Mouse (Mus musculus): ENCODE results near the gene Bbs9.
A peak's percentile ranks its signal among the peaks of the same experiment; 100 is the strongest.

Gene Bbs9

DNA sequence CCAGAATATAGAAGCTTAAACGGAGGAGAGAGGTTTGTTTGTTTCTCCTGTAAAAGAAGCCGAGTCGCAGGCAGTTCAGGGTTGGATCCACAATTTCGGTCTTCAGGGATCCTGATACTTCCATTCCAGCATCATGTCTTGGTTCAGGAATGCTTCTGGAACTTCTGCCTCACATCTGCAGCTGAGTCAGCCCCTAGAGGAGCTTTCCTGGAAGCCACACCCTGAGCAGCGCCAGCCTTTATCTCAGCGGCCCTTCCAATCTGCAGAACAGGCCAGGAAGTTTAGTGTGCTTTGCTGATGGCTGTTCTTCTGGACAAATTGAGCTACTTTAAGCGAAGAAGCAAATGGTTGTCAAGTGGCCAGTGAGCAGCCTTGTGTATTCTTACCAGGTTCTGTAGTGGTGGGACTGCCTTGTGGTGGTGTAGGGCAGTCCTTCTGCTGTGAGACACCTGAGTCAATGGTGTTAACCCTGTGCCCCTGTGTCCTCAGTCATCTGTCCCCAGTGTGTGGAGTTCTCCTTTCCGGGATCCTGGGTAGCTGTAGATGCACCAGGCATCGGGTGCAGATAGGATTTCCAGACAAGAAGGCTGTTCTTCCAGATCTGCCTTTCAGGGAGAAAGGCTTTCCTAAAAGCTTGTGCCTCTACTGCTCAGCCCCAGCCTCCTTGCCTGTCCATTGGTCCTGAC lies 157.4 kb downstream of the Bbs9 start:
- no peak for DNase-seq (ENCODE audit: low spot score in 2 of 2)

- DNase-seq (ENCODE audit: low spot score in 2 of 2): no peak
Observed at GRCm38 (mm10) chr9:22638502-22638901, 163.0 kb downstream of the Bbs9 start.

DNA sequence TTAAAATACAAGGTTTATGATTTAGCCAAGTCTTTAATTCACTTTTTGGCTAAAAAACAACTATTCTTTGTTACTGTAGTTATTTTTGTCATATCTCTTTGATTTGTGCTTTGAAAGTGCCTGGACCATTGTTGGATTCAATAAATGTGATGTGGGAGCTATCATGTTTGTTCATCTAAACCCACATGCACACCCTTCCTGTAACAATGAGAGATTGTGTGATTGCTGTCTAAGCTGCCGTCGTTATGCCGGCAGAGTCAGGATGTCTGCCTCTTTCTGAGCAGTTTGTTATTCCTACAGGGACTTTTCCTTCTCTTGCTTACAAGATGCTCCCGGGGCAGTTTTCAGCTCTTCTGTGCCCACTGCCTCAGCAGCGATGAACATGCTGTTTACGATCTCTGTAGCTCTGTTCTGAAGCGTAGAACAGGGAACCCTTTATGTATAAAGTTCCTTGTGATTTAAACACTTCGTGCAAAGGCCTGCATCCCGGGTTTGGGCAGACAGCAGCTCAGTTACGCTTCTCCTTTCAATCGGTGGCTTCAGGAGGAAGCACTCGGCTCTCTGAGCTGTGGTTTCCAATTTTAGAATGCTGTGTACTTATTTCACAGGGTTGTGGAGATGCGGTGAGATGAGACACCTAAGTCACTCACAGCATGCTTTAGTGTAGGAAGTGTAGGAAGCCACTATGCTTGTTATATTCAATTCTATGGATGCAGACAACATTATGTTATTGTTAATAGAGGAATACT lies 165.3 kb downstream of the Bbs9 start:
- no peak for DNase-seq (ENCODE audit: low spot score in 2 of 2)

DNA sequence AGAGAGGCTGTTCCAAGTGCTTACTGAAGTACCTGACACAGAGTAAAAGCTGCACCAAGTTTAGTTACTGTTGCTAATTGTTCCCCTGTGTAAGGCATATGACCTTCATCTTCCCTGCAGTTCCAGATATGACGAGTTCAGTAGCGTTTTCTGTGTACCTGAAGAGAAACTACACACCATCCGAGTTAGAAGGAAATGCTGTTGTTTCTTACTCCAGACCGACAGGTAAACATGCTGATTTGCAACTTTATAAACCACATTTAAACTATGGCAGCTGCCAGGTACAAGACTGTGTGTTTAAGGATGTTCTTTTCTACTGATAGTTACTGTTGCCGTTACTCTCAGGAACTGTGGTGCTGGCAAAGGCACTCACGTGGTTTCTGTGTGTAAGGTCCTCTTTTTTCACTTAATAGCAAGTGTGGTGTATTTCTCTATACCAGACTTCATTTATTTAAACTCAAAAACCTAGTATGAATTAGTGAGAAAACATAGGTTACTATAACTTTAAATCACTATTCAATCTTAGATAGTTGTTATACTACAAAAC lies 170.4 kb downstream of the Bbs9 start:
- no peak for DNase-seq (ENCODE audit: low spot score in 2 of 2)

DNA sequence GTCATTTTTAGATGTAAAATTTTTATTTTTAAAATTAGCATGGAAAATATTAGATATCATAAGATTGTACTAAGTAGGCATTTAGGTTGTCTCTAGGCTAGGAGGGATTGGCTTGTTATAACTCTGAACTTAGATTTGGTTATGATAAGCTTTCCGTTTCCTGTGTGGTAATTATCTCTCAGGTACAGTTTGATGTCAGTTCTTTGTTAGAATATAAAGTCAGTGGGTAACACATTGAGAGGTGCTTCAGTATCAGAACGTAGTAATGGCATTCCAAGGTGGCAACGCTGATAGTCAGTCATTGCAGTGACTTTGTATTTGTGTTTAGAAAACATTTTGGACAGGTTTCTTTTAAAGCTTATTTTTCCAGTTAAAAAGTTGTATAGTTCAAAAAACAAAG lies 170.9 kb downstream of the Bbs9 start:
- no peak for DNase-seq (ENCODE audit: low spot score in 2 of 2)

GRCm38 (mm10) chr9:22648163-22648562 lies 172.6 kb downstream of the Bbs9 start:
- no peak for DNase-seq (ENCODE audit: low spot score in 2 of 2)

DNA sequence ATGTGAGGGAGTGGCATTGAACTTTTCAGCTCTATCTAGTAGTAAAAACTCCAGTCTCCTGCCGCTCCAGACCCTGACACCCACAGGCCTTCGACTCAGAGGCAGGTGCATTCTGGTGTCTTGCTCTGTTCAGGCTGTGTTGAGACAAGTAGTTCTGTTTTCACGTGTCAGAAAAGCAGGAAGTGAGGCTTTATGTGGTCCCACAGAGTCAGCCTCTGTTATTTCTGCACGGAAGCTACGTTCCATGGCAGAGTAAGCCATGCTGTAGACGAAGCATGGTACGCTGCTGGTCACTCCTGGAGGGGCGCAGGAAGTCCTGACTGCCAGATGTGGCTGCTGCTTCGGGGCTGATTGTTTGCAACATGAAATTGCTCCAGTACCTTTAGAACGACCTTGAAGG lies 174.1 kb downstream of the Bbs9 start:
- peak in 1 of 2 experiments; percentile 26 for DNase-seq (ENCODE audit: low spot score in 2 of 2)

GRCm38 (mm10) chr9:22650781-22651180 lies 175.3 kb downstream of the Bbs9 start:
- DNase-seq (ENCODE audit: low spot score in 2 of 2): no peak

- DNase-seq (ENCODE audit: low spot score in 2 of 2): no peak
Observed at GRCm38 (mm10) chr9:22651619-22652018, 176.1 kb downstream of the Bbs9 start.

- DNase-seq (ENCODE audit: low spot score in 2 of 2): no peak
Observed at GRCm38 (mm10) chr9:22654726-22655393, 179.3 kb downstream of the Bbs9 start.

GRCm38 (mm10) chr9:22657216-22657615 lies 181.7 kb downstream of the Bbs9 start:
- DNase-seq (ENCODE audit: low spot score in 2 of 2): no peak

DNA sequence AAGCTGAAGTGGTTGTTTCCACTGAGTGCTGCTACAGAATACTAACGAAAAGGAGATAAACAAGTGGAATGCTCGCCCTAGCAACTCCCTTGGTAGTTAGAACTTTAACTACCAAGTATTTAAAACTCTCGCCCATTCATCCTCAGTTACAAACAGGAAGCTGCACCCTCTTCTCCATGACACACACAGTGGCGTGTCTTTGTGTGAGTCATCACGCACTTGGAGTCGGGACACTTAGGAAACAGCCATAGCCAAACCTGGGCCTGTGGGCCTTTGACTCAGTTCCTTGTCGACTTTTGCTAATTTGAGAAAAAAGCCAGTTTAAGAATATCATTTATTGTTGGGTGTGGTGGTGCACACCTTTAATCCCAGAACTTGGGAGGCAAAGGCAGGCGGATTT lies 189.6 kb downstream of the Bbs9 start:
- DNase-seq (ENCODE audit: low spot score in 2 of 2): no peak

DNA sequence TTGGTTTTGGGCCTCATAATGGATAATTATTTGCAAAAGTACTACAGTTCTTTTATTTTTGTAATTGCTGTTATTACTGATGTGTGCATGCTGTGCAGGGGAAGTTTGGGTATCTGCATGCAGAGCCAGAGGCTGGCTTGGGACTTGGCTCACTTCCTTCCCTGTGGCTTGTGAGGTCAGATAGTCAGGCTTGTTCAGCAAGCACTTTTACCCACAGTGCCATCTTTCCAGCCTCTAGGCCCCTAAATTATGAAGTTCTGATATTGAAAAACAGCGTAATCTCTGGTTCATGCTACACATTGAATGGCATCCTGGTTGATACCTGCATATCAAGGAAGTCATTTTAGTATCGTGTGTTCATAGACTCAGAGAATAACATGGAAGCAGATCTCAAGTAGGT lies 197.4 kb downstream of the Bbs9 start:
- DNase-seq (ENCODE audit: low spot score in 2 of 2): no peak

- DNase-seq (ENCODE audit: low spot score in 2 of 2): no peak
Observed at GRCm38 (mm10) chr9:22677132-22677829, 201.8 kb downstream of the Bbs9 start.

GRCm38 (mm10) chr9:22677997-22678396 lies 202.5 kb downstream of the Bbs9 start:
- DNase-seq (ENCODE audit: low spot score in 2 of 2): no peak

DNA sequence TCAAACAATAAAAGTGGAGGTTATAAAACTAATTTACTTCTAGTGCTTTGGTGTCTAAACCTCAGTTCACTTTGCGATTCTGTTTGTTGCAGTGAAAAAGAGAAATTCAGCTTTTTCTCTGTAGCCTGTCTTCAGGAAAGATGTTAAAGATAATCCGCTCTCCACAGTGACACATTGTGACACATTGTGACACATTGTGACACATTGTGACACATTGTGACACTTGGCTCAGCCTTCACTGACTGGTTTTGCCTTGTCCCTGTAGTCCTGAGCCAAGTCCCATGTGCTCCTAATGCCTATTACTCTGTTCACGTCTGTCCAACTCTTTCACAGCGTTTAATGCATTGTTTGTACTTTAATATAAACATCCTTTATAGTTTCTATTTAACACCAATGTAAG lies 203.0 kb downstream of the Bbs9 start:
- no peak for DNase-seq (ENCODE audit: low spot score in 2 of 2)

DNA sequence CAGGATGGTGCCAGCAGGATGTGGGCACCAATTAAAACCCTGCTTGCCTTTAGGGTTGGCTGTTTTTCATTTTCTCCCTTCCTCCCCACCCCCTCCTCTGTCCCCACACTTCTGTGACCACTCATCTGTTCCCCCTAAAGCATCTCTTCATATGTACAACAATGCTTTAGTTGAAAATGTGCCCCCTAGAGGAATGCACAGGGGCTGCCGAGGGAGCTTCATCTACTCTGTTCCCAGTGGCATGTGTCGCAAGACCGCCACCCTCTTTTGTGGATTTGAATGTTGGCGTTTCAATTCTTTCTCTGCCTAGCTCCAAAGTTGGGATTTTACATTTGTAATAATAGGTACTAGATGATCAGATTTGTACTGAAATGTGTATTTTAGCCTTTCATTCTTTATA lies 204.0 kb downstream of the Bbs9 start:
- no peak for DNase-seq (ENCODE audit: low spot score in 2 of 2)

DNA sequence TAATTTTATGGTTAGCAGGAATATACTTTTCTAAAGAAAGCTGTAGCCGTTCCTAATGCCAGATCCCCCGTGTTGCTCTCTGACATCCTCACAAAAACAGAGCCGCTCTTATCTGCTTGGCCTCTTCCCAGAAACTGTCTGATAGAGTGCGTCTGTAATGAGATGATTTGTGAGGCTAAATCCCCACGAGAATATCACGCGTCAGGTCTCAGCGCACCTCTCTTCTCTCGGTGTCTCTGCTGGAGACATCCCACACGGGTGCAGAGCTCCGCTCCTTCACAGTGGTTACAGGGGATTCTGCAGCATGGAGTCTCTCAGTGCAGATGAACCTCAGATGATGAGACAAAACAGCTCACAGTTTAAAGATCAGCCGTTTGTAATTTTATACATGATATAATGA lies 204.5 kb downstream of the Bbs9 start:
- no peak for DNase-seq (ENCODE audit: low spot score in 2 of 2)

DNA sequence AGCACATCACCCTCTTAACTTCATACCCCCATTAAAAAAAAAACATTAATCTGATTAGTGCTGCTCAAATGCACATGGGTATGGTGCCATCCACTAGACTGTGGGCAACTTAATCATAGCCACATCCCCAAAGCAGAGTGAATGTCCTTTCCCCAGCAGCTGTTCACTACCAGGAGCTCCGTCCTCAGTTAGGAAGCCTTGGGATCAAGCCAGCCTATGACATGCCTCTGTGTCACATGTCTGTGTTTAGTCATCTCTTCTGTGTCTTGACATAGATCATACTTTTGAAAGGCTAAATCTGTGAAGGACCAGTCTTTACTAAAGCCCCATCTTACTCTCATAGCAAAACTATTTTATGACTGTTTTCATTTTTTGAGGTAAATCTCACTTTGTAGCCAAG lies 205.0 kb downstream of the Bbs9 start:
- DNase-seq (ENCODE audit: low spot score in 2 of 2): no peak

- no peak for DNase-seq (ENCODE audit: low spot score in 2 of 2)
Observed at GRCm38 (mm10) chr9:22683786-22684185, 208.3 kb downstream of the Bbs9 start.

GRCm38 (mm10) chr9:22686765-22687472 lies 211.4 kb downstream of the Bbs9 start:
- no peak for DNase-seq (ENCODE audit: low spot score in 2 of 2)
